Mouse (Mus musculus) kidney, embryonic 16.5 days (tissue): ENCODE results near the gene Pycr1. TPM values are rescaled to one million over a fixed set of nuclear protein-coding genes. Genes with fewer than 3 reads are reported as not detected.

Source experiments
- ATAC-seq: fragments of 200-750 bp; cut with Nextera tagmentation; 2 replicates; pipeline ENCODE4 v1.8.0; 2017; ENCODE audit warnings: moderate TSS enrichment; ENCODE audit not compliant: low FRiP score, low TSS enrichment
- H3K27ac ChIP-seq: fragments of 300-500 bp; sonication (generic); 2 replicates; pipeline ENCODE4 v1.5.1; 2014; ENCODE audit warnings: low read length
- H3K27me3 ChIP-seq: fragments of 300-500 bp; sonication (generic); 2 replicates; pipeline ENCODE4 v1.6.1; 2014; ENCODE audit warnings: low read length, control low read depth, mixed read lengths; ENCODE audit not compliant: insufficient read depth
- H3K36me3 ChIP-seq: fragments of 300-500 bp; sonication (generic); 2 replicates; pipeline ENCODE4 v1.6.1; 2014; ENCODE audit warnings: low read length, control low read depth, mixed read lengths; ENCODE audit not compliant: insufficient read depth
- H3K4me1 ChIP-seq: fragments of 300-500 bp; sonication (generic); 2 replicates; pipeline ENCODE4 v1.6.1; 2014; ENCODE audit warnings: low read length, control low read depth, mixed read lengths; ENCODE audit not compliant: insufficient read depth
- H3K4me2 ChIP-seq: fragments of 300-500 bp; sonication (generic); replicated peaks from 2 replicates; pipeline ENCODE4 v1.6.1; 2014; ENCODE audit warnings: low read depth, low read length
- H3K4me3 ChIP-seq: fragments of 300-500 bp; sonication (generic); 2 replicates; pipeline ENCODE4 v1.5.1; 2014; ENCODE audit warnings: mild to moderate bottlenecking, low read length
- H3K9ac ChIP-seq: fragments of 300-500 bp; sonication (generic); replicated peaks from 2 replicates; pipeline ENCODE4 v1.6.1; 2014; ENCODE audit warnings: low read length
- H3K9me3 ChIP-seq: fragments of 300-500 bp; sonication (generic); 2 replicates; pipeline ENCODE4 v1.6.1; 2016; ENCODE audit warnings: low read length, control low read depth
- WGBS: fragments of 180-500 bp; shearing (Covaris S2); extraction: QIAGEN DNeasy Blood & Tissue Kit; methylation state at CpG from one replicate; pipeline ENCODE4 v1.1.7; 2014; 5-methylcytosine and 5-hydroxymethylcytosine counted together
- polyA plus RNA-seq: library from polyadenylated mRNA; unstranded; fragments of >200 nt; fragmentation: Nextera tagmentation; extraction: Ambion mirVana; gene quantifications from 2 replicates; pipeline ENCODE4 v1.2.1, GENCODE M21; 2015

Pycr1 gene
- polyA plus RNA-seq, 1 experiment from 2014 or later = 27.3 TPM

DNA sequence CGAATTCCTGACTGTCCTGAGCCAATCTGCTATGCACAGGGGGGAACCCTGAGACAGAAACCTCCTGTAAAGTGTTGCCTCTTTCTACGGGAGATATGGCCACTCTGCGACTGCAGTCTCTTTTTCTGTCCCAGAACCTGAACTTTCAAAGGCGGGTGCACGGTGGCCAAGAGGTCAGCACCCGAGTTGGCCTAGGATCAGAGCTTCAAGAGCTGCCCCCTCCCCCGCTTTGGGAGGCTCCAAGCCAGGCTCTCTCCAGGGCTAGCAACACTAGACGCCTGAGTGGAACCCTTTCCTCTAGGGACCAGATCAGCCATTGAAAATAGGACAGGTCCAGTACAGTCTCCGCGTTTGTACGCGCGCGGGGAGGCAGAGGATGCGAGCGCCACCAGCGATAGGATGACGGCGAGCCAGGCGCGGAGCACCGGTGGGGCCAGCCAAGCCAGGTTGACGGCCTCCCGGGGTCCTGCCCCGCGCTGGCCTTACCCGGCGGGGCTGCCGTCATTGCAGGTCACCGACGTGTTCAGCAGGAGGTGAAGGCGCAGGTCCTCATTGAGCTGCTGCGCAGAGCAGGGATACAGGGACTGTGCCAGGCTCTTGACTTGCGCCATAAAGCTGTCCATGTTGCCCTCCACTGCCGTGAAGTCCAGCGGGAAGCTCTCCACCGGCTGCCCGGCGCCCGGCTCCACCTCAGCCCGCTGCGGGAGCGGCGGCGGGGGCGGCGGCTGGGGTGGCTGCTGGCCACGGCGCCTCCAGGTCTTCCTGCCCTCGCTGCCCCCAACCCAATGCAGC lies 16.1 kb upstream of the Pycr1 start:
- ATAC-seq = 0 out of 2 replicates have a peak, but pooled peaks have one; percentile 3
- H3K27me3 ChIP-seq = peaks cover 64% of the 10 kb centered on the region

DNA sequence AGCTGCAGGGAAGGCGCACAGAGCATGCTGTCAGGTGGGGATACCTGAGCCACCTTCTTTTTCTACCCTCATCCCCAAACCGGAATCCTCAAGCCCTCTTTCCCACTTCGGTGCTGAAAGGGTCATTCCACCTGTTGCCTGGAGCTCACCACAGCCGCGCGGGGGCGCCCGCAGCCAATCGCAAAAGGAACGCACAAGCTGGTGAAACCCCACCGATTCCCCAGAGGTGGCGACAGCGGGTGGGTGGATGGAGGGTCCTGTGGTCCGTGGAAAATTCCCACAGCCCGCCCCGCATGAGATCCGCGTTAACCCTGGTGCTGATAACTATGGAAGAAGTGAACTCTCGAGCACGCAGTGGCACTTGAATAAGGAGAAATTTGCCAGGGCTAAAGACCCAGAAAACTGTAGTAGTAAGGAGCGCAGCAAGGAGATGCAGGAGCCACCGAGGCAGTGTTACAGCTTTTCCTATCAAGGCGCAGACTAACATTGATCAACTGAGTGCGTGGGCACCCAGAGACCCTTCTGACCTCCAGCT lies 15.4 kb upstream of the Pycr1 start:
- Histone ChIP-seq H3K4me2 (peak overlapping the region; percentile 36; the same call in 1 of the 2 replicates), H3K36me3 (no peaks in the 10 kb centered on the region), H3K9me3 (no peaks in the 10 kb centered on the region), H3K27ac (no peak overlapping the region), H3K4me1 (peaks cover 17% of the 10 kb centered on the region; the same call in 1 of the 2 replicates), H3K4me3 (peak overlapping the region; percentile 22), H3K9ac (no peak overlapping the region), H3K27me3 (peaks cover 64% of the 10 kb centered on the region)
- no peak for ATAC-seq
- WGBS = 3% methylated on average over 24 of the region's 24 CpGs

More for the DNA sequence above, 16.1 kb upstream of the Pycr1 start:
- H3K9ac ChIP-seq = peak overlapping the region; percentile 53
- peak overlapping the region; percentile 52 for H3K4me3 ChIP-seq
- no peaks in the 10 kb centered on the region for H3K36me3 ChIP-seq
- peaks cover 17% of the 10 kb centered on the region; the same call in 1 of the 2 replicates for H3K4me1 ChIP-seq
- peak overlapping the region; percentile 69 for H3K4me2 ChIP-seq
- H3K27ac ChIP-seq = no peak overlapping the region
- WGBS = 2% methylated on average over 49 of the region's 50 CpGs
- H3K9me3 ChIP-seq = no peaks in the 10 kb centered on the region

DNA sequence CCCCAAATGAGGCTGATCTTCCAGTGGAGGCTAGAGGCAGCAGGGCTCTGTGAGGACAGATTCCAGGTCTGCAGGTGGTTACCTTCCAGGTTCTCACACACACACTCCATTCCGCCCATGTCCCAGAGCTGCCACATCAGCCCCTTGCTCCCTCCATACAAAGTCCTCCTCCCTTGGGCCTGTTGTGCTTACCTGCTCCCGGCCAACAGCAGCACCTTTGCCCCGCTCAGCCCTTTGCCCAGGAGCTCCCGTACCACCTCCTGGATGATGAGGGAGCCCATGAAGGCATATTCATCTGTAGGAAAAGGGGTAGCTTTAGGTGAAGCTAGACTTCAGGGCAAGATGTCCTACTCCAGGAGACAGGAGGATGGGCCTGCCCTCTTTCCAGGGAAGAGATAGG lies 13.7 kb upstream of the Pycr1 start:
- no peak overlapping the region for H3K27ac ChIP-seq
- no peaks in the 10 kb centered on the region for H3K36me3 ChIP-seq
- peaks cover 17% of the 10 kb centered on the region; the same call in 1 of the 2 replicates for H3K4me1 ChIP-seq
- no peaks in the 10 kb centered on the region for H3K9me3 ChIP-seq
- no peak overlapping the region for H3K9ac ChIP-seq
- H3K27me3 ChIP-seq = peaks cover 52% of the 10 kb centered on the region
- ATAC-seq = no peak
- no peak overlapping the region for H3K4me2 ChIP-seq
- no peak overlapping the region for H3K4me3 ChIP-seq
- WGBS = 91% methylated on average over 4 of the region's 4 CpGs

DNA sequence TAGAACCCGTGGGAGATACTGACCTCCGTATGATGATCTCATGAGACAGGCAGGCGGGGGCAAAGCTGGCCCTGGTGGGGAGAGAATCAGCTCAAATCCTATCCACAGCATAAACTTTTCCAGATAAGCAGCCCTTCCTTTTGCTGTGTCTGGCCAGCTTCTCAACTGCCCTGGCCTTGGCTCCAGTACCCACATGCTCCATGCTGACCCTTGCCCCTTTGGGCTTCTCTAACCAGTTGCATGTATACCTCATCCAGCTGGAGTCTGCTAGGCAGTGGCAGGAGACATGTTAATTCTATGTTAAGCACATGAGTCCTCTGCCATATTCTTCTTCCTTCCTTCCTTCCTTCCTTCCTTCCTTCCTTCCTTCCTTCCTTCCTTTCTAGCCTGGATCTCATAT lies 11.2 kb upstream of the Pycr1 start:
- WGBS = 84% methylated on average over 3 of the region's 3 CpGs
- ATAC-seq = no peak
- H3K36me3 ChIP-seq = no peaks in the 10 kb centered on the region

DNA sequence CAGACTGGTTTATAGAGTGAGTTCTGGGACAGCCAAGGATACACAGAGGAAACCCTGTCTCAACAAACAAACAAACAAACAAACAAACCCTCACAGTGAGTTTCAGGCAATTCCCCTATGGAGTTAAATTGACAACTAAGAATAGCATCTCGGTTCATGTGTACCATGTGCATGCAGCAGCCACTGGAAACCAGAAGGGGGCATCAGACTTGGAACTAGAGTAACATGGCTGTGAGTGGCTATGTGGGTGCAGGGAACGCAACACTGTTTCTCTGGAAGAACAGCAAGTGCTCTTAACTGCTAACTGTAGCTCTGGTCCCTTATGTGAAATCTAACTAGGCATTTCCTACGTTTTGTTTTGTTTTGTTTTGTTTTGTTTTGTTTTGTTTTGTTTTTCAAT lies 8.3 kb upstream of the Pycr1 start:
- H3K27me3 ChIP-seq = no peaks in the 10 kb centered on the region
- WGBS = 70% methylated on average over 3 of the region's 3 CpGs
- ATAC-seq = no peak
- no peak overlapping the region for H3K9ac ChIP-seq
- H3K4me1 ChIP-seq = peaks cover 8% of the 10 kb centered on the region
- no peak overlapping the region for H3K4me2 ChIP-seq
- H3K4me3 ChIP-seq = no peak overlapping the region
- no peaks in the 10 kb centered on the region for H3K9me3 ChIP-seq
- no peaks in the 10 kb centered on the region for H3K36me3 ChIP-seq
- H3K27ac ChIP-seq = no peak overlapping the region

More for the DNA sequence above, 11.2 kb upstream of the Pycr1 start:
- Histone ChIP-seq H3K9me3 (no peaks in the 10 kb centered on the region), H3K4me3 (no peak overlapping the region), H3K9ac (no peak overlapping the region), H3K27ac (no peak overlapping the region), H3K4me2 (no peak overlapping the region), H3K4me1 (peaks cover under 1% of the 10 kb centered on the region; the same call in 1 of the 2 replicates), H3K27me3 (peaks cover 26% of the 10 kb centered on the region)

DNA sequence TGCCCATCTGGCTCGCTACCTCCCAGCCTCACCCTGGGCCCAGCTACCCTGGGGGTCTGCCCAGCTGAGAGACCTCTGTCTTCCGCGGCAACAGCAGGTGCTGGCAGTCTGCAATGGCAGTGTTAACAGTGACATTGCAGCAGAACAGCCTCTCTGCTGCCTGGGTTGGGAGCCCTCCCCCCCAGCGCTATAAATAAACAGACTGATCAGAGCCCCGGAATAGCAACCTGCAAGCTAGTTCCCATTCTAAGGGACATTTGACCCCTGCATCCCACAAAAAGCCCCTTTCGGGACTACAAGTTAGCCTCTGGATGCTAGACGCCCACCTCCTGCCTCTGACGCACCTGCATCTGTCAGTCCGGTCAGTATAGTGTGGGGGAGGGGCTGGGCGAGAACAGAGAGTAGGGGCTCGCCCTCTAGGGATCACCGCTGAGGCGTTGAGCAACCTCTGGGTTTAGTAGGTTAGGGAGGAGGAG lies 4.5 kb upstream of the Pycr1 start, which contains the start of gene Myadml2:
Gene Myadml2, minus strand, starts transcription at position 158 of the 476 bp plus-strand sequence.
- H3K9me3 ChIP-seq = no peaks in the 10 kb centered on the region
- peak within 1 kb of the TSS; percentile 54 for H3K4me2 ChIP-seq
- peaks cover 13% of the 10 kb centered on the region for H3K4me1 ChIP-seq
- peak within 1 kb of the TSS; percentile 32 for H3K4me3 ChIP-seq
- peak within 1 kb of the TSS; percentile 43 for H3K9ac ChIP-seq
- no peaks in the 10 kb centered on the region for H3K36me3 ChIP-seq
- no peak within 1 kb of the TSS for H3K27ac ChIP-seq
- no peaks in the 10 kb centered on the region for H3K27me3 ChIP-seq
- 4% methylated on average over 13 of the region's 13 CpGs for WGBS
- no peak for ATAC-seq

DNA sequence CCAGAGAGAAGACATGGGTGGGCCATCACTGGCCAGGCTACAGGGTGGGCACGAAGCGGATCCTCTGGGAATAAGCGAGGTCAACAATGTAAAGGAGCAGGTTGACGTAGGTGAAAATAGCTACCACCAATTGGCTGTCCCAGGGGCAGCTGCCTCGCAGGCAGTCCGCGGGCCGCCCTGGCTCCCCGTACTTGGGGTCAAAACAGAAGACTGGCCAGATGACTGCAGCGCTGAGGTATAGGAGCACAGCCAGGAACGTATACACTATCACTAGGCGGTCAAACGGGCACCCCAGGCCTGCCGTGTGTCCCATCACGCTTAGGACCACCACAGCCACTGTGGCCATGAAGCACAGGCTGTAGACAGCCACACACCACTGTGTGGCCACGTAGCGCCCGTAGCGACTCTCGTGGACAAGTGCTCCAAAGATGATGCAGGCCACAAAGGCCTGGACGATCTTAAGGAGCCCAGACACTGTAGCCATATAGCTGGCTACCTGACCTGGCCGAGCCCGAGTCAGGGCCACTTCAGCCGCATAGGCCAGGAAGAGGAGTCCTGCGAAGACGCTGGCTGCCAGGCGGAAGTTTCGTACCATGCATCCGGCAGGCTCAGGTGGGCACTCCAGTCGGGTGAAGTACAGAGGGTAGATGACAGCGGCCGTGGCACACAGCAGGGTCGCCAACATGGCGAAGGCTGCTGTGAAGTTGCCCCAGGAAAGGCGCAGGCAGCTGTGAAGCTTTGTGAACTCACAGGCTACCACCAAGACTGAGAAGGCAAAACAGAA lies 3.7 kb upstream of the Pycr1 start:
- Histone ChIP-seq H3K4me3 (no peak overlapping the region), H3K9ac (peak overlapping the region; percentile 9), H3K36me3 (no peaks in the 10 kb centered on the region), H3K4me1 (peaks cover 18% of the 10 kb centered on the region), H3K9me3 (no peaks in the 10 kb centered on the region), H3K27me3 (no peaks in the 10 kb centered on the region), H3K27ac (no peak overlapping the region), H3K4me2 (peak overlapping the region; percentile 54; the same call in 1 of the 2 replicates)
- ATAC-seq = no peak
- WGBS = 86% methylated on average over 35 of the region's 35 CpGs

DNA sequence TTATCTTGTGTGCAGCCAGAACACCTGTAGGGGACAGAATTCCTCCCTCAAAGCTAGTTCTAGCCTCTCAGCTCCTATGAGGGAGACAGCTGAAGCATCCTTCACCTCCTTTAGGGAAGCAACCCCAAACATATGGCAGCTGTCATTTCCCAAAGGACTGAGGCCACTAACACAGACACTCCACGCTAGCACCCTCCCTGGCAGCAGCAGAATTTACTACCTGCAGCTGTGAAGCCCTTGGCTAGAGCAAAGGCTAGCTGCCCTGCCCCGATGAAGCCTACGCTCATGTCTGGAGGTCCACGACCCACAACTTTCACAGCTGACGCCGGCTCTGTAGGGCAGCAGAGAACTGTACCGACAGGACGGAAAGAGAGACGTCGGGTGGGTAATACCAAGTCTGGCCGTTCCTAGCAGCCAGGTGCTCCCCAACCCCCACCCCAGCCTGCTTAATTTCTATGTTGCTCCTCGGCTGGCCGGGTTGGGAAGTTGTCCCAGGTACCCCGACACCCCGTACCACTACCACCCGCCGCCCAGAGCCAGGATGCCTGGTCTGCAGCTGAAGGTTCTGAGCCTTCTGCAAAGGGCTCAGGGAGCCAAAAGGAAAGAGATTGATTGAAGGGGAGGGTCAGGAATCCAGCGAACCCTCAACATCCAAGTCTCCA lies 499 bp downstream of the Pycr1 start:
- Histone ChIP-seq H3K9ac (peak overlapping the region; percentile 74), H3K4me1 (peaks cover 16% of the 10 kb centered on the region), H3K4me2 (peak overlapping the region; percentile 74), H3K27me3 (no peaks in the 10 kb centered on the region), H3K9me3 (no peaks in the 10 kb centered on the region), H3K36me3 (no peaks in the 10 kb centered on the region), H3K4me3 (peak overlapping the region; percentile 62), H3K27ac (0 out of 2 replicates have a peak overlapping the region, but pooled peaks have one; percentile 25)
- under 1% methylated on average over 18 of the region's 18 CpGs for WGBS
- ATAC-seq = peak; percentile 51

DNA sequence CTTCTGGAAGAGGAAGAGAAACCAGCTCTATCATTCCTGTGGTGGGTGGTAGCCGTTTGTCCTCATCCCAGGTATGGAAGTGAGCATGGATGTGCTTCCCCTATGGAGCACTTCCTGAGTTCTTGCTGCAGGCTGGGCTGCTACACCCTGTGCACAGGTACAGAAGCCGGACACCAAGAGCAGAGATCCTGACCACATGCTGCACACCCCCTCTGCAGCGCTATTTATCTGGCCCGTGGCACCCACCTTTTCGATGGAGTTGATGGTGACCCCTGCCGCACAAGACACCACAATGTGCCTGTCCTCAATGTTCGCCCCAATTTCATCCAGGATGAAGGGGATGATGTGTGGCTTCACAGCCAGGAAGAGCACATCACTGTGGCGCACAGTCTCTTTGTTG lies 1.7 kb downstream of the Pycr1 start:
- Histone ChIP-seq H3K4me1 (peaks cover 10% of the 10 kb centered on the region), H3K27me3 (no peaks in the 10 kb centered on the region), H3K4me3 (no peak overlapping the region), H3K36me3 (no peaks in the 10 kb centered on the region), H3K9me3 (no peaks in the 10 kb centered on the region), H3K9ac (no peak overlapping the region), H3K4me2 (no peak overlapping the region), H3K27ac (no peak overlapping the region)
- ATAC-seq = no peak
- 72% methylated on average over 8 of the region's 8 CpGs for WGBS
